Mouse (Mus musculus) CH12.LX (cell line): ENCODE results near the gene Egfl8. TPM values are rescaled to one million over a fixed set of nuclear protein-coding genes. Genes with fewer than 3 reads are reported as not detected.

ENCODE experiments used
- DNase-seq: peaks from one replicate; pipeline ENCODE4 v3.0.0-alpha.2; 2013; ENCODE audit errors: extremely low read depth
- H3K27ac ChIP-seq: 2 replicates; pipeline ENCODE4 v1.5.1; 2012; ENCODE audit warnings: low read depth, mild to moderate bottlenecking, control low read depth, moderate library complexity; ENCODE audit not compliant: insufficient read depth
- H3K27me3 ChIP-seq: replicated peaks from 2 replicates; pipeline ENCODE3; 2012; ENCODE audit warnings: inconsistent platforms
- H3K36me3 ChIP-seq, 2 experiments: replicated peaks in 1 of 2; 2 replicates each; pipeline versions ENCODE3 to v1.6.1; 2012; ENCODE audit warnings: inconsistent platforms in 1 of 2, low read length in 1 of 2, mild to moderate bottlenecking in 1 of 2, mixed read lengths in 1 of 2, moderate library complexity in 1 of 2; ENCODE audit not compliant: control insufficient read depth in 1 of 2, insufficient read depth in 1 of 2
- H3K4me1 ChIP-seq, 2 experiments: 2 replicates each; pipeline ENCODE4 v1.6.1; 2012; ENCODE audit warnings: inconsistent platforms in 1 of 2, moderate library complexity in 1 of 2; ENCODE audit not compliant: insufficient read depth in 2 of 2, control insufficient read depth in 1 of 2
- H3K4me2 ChIP-seq: 2 replicates; pipeline ENCODE4 v1.6.1; 2012; ENCODE audit warnings: low read depth, mild to moderate bottlenecking, control low read depth; ENCODE audit not compliant: poor library complexity, insufficient read depth, severe bottlenecking
- H3K4me3 ChIP-seq, 3 experiments: fragments of 150-350 bp in 1 of 3; sonication (generic) in 1 of 3; replicated peaks in 1 of 3; 2 replicates each; pipeline versions ENCODE3 to v1.5.1; 2011 to 2012; ENCODE audit warnings: low read depth in 2 of 3, low read length in 2 of 3, mild to moderate bottlenecking in 2 of 3, moderate library complexity in 2 of 3, control low read depth in 1 of 3, improper control_type of control experiment in 1 of 3, inconsistent platforms in 1 of 3, mixed read lengths in 1 of 3; ENCODE audit not compliant: poor library complexity in 1 of 3
- H3K79me2 ChIP-seq: replicated peaks from 2 replicates; pipeline ENCODE4 v1.6.1; 2012; ENCODE audit warnings: mild to moderate bottlenecking, moderate library complexity; ENCODE audit not compliant: control insufficient read depth, poor library complexity, insufficient read depth, severe bottlenecking; ENCODE audit errors: extremely low read depth
- H3K9ac ChIP-seq: 2 replicates; pipeline ENCODE4 v1.6.1; 2012; ENCODE audit warnings: low read depth, mild to moderate bottlenecking, control low read depth, moderate library complexity; ENCODE audit not compliant: insufficient read depth
- H3K9me3 ChIP-seq: replicated peaks from 2 replicates; pipeline ENCODE3; 2012; ENCODE audit warnings: low read length, inconsistent platforms, mixed read lengths
- MEF2A ChIP-seq: IDR thresholded peaks from 2 replicates; pipeline ENCODE4 v1.6.1; 2014; ENCODE audit warnings: low read depth, mild to moderate bottlenecking, inconsistent platforms, low read length, improper control_type of control experiment, borderline replicate concordance
- POLR2A ChIP-seq: IDR thresholded peaks from 2 replicates; pipeline ENCODE4 v1.6.1; 2011; ENCODE audit warnings: low read depth, mild to moderate bottlenecking, improper control_type of control experiment, low read length
- ZMIZ1 ChIP-seq: IDR thresholded peaks from 2 replicates; pipeline ENCODE4 v1.6.1; 2012; ENCODE audit warnings: low read depth, mild to moderate bottlenecking, inconsistent platforms, low read length, improper control_type of control experiment
- dilution Hi-C: fragments of 300-500 bp; cut with MboI; formaldehyde crosslinking; loops from 2 replicates; pipeline ENCODE4 v1.14.3; 2020; ENCODE audit warnings: low sequenced_read_pairs; ENCODE audit not compliant: extremely low pct_unique_long_range_greater_than_20kb, extremely low pct_ligation_motif_present
- in situ Hi-C: fragments of 300-500 bp; cut with MboI; formaldehyde crosslinking; loops from 3 replicates; pipeline ENCODE4 v1.14.3; 2019; ENCODE audit warnings: low sequenced_read_pairs, low pct_ligation_motif_present, low pct_unique_long_range_greater_than_20kb, mixed read lengths
- polyA plus RNA-seq: library from polyadenylated mRNA; unstranded; fragments of >175 nt; gene quantifications from 2 replicates; pipeline ENCODE4 v1.2.1, GENCODE M21; 2012; ENCODE audit warnings: low read depth; ENCODE audit not compliant: insufficient read length
- total RNA-seq, 2 experiments: library from RNA; depleted of rRNA; stranded (reverse); fragments of 300-350 nt in 1 of 2; fragments of >200 nt in 1 of 2; gene quantifications; 2 replicates each; pipeline ENCODE4 v1.2.3; 2012 to 2014

Egfl8 gene
- total and polyA plus RNA-seq, 3 experiments, result not detected

DNA sequence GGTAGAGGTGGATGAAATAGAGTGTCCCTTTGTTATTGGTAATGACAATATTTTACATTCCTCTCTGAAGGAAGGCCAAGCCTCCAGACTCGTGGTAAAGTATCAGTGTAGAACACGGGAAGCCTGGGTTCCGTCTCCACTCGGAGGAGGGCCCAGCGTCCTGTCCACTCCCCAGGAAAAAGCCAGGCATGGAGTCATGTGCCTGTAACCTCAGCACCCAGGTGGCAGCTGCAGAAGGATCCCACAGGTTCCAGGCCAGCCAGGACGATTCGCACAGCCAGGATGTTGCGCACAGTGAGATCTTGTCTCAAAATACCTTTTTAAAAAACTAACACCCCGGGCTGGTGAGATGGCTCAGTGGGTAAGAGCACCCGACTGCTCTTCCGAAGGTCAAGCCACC, 52.4 kb downstream of the Egfl8 start:
- Histone ChIP-seq H3K4me3 (no peak overlapping the region), H3K4me1 (peaks cover 0 to 9% of the 10 kb centered on the region in 2 experiments; a peak in 2 of 4 replicates), H3K27ac (no peak overlapping the region), H3K27me3 (peaks cover 49% of the 10 kb centered on the region), H3K9me3 (peaks cover 10% of the 10 kb centered on the region), H3K4me2 (no peak overlapping the region), H3K36me3 (peaks cover 0 to under 1% of the 10 kb centered on the region in 2 experiments), H3K9ac (no peak overlapping the region), H3K79me2 (no peaks in the 10 kb centered on the region)
- no peak for DNase-seq
- in situ Hi-C loops (no loop called here), dilution Hi-C loops (no loop called here)
- no peak for TF ChIP-seq POLR2A
- TF ChIP-seq MEF2A, result no peak
- no peak for TF ChIP-seq ZMIZ1

Other genes starting within 250 kb of the Egfl8 start
Only the 20 nearest of the 22 such genes appear.
- gene BC051142, start 217.2 kb downstream of the Egfl8 start, total RNA-seq (2012; rRNA removed), result not detected in 2 replicates
- gene BC051142, start 217.2 kb downstream of the Egfl8 start, total RNA-seq (2014; rRNA removed), result 0.28 TPM in 1 of 2 replicates, not detected in the other
- 0.83 and 1.0 TPM in 2 replicates for gene BC051142, start 217.2 kb downstream of the Egfl8 start, polyA plus RNA-seq
- gene Btnl4, start 138.7 kb downstream of the Egfl8 start, total RNA-seq (2012; rRNA removed), result not detected in 2 replicates
- gene Btnl4, start 138.7 kb downstream of the Egfl8 start, total RNA-seq (2014; rRNA removed), result not detected in 2 replicates
- gene Btnl4, start 138.7 kb downstream of the Egfl8 start, polyA plus RNA-seq, result not detected in 2 replicates
- gene Btnl6, start 98.6 kb downstream of the Egfl8 start, total RNA-seq (2012; rRNA removed), result not detected in 2 replicates
- gene Btnl6, start 98.6 kb downstream of the Egfl8 start, total RNA-seq (2014; rRNA removed), result not detected in 2 replicates
- gene Btnl6, start 98.6 kb downstream of the Egfl8 start, polyA plus RNA-seq, result not detected in 2 replicates
- 0.25 and 0.29 TPM in 2 replicates for gene Notch4, start 51.7 kb downstream of the Egfl8 start, total RNA-seq (2012; rRNA removed)
- not detected in 2 replicates for gene Notch4, start 51.7 kb downstream of the Egfl8 start, total RNA-seq (2014; rRNA removed)
- gene Notch4, start 51.7 kb downstream of the Egfl8 start, polyA plus RNA-seq, result 0.55 TPM in 1 of 2 replicates, not detected in the other
- 14.9 and 18.2 TPM in 2 replicates for gene Gpsm3, start 26.2 kb downstream of the Egfl8 start, total RNA-seq (2012; rRNA removed)
- gene Gpsm3, start 26.2 kb downstream of the Egfl8 start, total RNA-seq (2014; rRNA removed), result 8.5 and 13.0 TPM in 2 replicates
- gene Gpsm3, start 26.2 kb downstream of the Egfl8 start, polyA plus RNA-seq, result 38.7 and 52.6 TPM in 2 replicates
- gene Pbx2, start 24.7 kb downstream of the Egfl8 start, total RNA-seq (2012; rRNA removed), result 34.8 and 41.0 TPM in 2 replicates
- 30.0 and 31.9 TPM in 2 replicates for gene Pbx2, start 24.7 kb downstream of the Egfl8 start, total RNA-seq (2014; rRNA removed)
- 41.7 and 50.5 TPM in 2 replicates for gene Pbx2, start 24.7 kb downstream of the Egfl8 start, polyA plus RNA-seq
- gene Ager, start 18.1 kb downstream of the Egfl8 start, total RNA-seq (2012; rRNA removed), result 0.76 and 0.81 TPM in 2 replicates
- 0.55 and 0.92 TPM in 2 replicates for gene Ager, start 18.1 kb downstream of the Egfl8 start, total RNA-seq (2014; rRNA removed)
- gene Ager, start 18.1 kb downstream of the Egfl8 start, polyA plus RNA-seq, result 3.5 and 4.1 TPM in 2 replicates
- 16.5 and 20.6 TPM in 2 replicates for gene Rnf5, start 12.3 kb downstream of the Egfl8 start, total RNA-seq (2012; rRNA removed)
- 6.5 and 8.4 TPM in 2 replicates for gene Rnf5, start 12.3 kb downstream of the Egfl8 start, total RNA-seq (2014; rRNA removed)
- gene Rnf5, start 12.3 kb downstream of the Egfl8 start, polyA plus RNA-seq, result 35.1 and 48.9 TPM in 2 replicates
- 39.3 and 47.4 TPM in 2 replicates for gene Agpat1, start 11.7 kb downstream of the Egfl8 start, total RNA-seq (2012; rRNA removed)
- gene Agpat1, start 11.7 kb downstream of the Egfl8 start, total RNA-seq (2014; rRNA removed), result 9.9 and 11.2 TPM in 2 replicates
- 37.7 and 44.4 TPM in 2 replicates for gene Agpat1, start 11.7 kb downstream of the Egfl8 start, polyA plus RNA-seq
- gene Ppt2, start 12.5 kb upstream of the Egfl8 start, total RNA-seq (2012; rRNA removed), result 0.76 and 1.9 TPM in 2 replicates
- 0.24 TPM in 1 of 2 replicates, not detected in the other for gene Ppt2, start 12.5 kb upstream of the Egfl8 start, total RNA-seq (2014; rRNA removed)
- 0.60 and 0.84 TPM in 2 replicates for gene Ppt2, start 12.5 kb upstream of the Egfl8 start, polyA plus RNA-seq
- gene Prrt1, start 13.6 kb upstream of the Egfl8 start, total RNA-seq (2012; rRNA removed), result not detected in 2 replicates
- not detected in 2 replicates for gene Prrt1, start 13.6 kb upstream of the Egfl8 start, total RNA-seq (2014; rRNA removed)
- gene Prrt1, start 13.6 kb upstream of the Egfl8 start, polyA plus RNA-seq, result not detected in 2 replicates
- gene Fkbpl, start 28.8 kb upstream of the Egfl8 start, total RNA-seq (2012; rRNA removed), result 5.5 and 6.8 TPM in 2 replicates
- gene Fkbpl, start 28.8 kb upstream of the Egfl8 start, total RNA-seq (2014; rRNA removed), result 6.8 and 8.2 TPM in 2 replicates
- 5.6 and 6.2 TPM in 2 replicates for gene Fkbpl, start 28.8 kb upstream of the Egfl8 start, polyA plus RNA-seq
- 34.3 and 34.5 TPM in 2 replicates for gene Atf6b, start 31.2 kb upstream of the Egfl8 start, total RNA-seq (2012; rRNA removed)
- gene Atf6b, start 31.2 kb upstream of the Egfl8 start, total RNA-seq (2014; rRNA removed), result 18.9 and 20.2 TPM in 2 replicates
- 54.3 and 59.6 TPM in 2 replicates for gene Atf6b, start 31.2 kb upstream of the Egfl8 start, polyA plus RNA-seq
- not detected in 2 replicates for gene Tnxb, start 54.6 kb upstream of the Egfl8 start, total RNA-seq (2012; rRNA removed)
- not detected in 2 replicates for gene Tnxb, start 54.6 kb upstream of the Egfl8 start, total RNA-seq (2014; rRNA removed)
- not detected in 2 replicates for gene Tnxb, start 54.6 kb upstream of the Egfl8 start, polyA plus RNA-seq
- gene C4b, start 127.9 kb upstream of the Egfl8 start, total RNA-seq (2012; rRNA removed), result 0.13 TPM in 1 of 2 replicates, not detected in the other
- not detected in 2 replicates for gene C4b, start 127.9 kb upstream of the Egfl8 start, total RNA-seq (2014; rRNA removed)
- gene C4b, start 127.9 kb upstream of the Egfl8 start, polyA plus RNA-seq, result not detected in 2 replicates
- not detected in 2 replicates for gene Cyp21a1, start 188.6 kb upstream of the Egfl8 start, total RNA-seq (2012; rRNA removed)
- gene Cyp21a1, start 188.6 kb upstream of the Egfl8 start, total RNA-seq (2014; rRNA removed), result not detected in 2 replicates
- gene Cyp21a1, start 188.6 kb upstream of the Egfl8 start, polyA plus RNA-seq, result not detected in 2 replicates
- gene Stk19, start 221.0 kb upstream of the Egfl8 start, total RNA-seq (2012; rRNA removed), result 27.7 and 32.9 TPM in 2 replicates
- 21.2 and 22.6 TPM in 2 replicates for gene Stk19, start 221.0 kb upstream of the Egfl8 start, total RNA-seq (2014; rRNA removed)
- gene Stk19, start 221.0 kb upstream of the Egfl8 start, polyA plus RNA-seq, result 37.1 and 41.3 TPM in 2 replicates
- gene Dxo, start 221.0 kb upstream of the Egfl8 start, total RNA-seq (2012; rRNA removed), result 16.3 and 17.2 TPM in 2 replicates
- gene Dxo, start 221.0 kb upstream of the Egfl8 start, total RNA-seq (2014; rRNA removed), result 6.3 and 10.0 TPM in 2 replicates
- 26.9 and 31.6 TPM in 2 replicates for gene Dxo, start 221.0 kb upstream of the Egfl8 start, polyA plus RNA-seq
- 50.5 and 52.9 TPM in 2 replicates for gene Skiv2l, start 234.2 kb upstream of the Egfl8 start, total RNA-seq (2012; rRNA removed)
- gene Skiv2l, start 234.2 kb upstream of the Egfl8 start, total RNA-seq (2014; rRNA removed), result 22.0 and 26.1 TPM in 2 replicates
- 35.2 and 44.1 TPM in 2 replicates for gene Skiv2l, start 234.2 kb upstream of the Egfl8 start, polyA plus RNA-seq
- 55.6 and 60.0 TPM in 2 replicates for gene Nelfe, start 234.4 kb upstream of the Egfl8 start, total RNA-seq (2012; rRNA removed)
- gene Nelfe, start 234.4 kb upstream of the Egfl8 start, total RNA-seq (2014; rRNA removed), result 38.7 and 39.6 TPM in 2 replicates
- gene Nelfe, start 234.4 kb upstream of the Egfl8 start, polyA plus RNA-seq, result 159 and 177 TPM in 2 replicates